Mouse (Mus musculus) CH12.LX (cell line): ENCODE measurements around the gene Slc2a13. TPM values are rescaled to one million over a fixed set of nuclear protein-coding genes. Genes with fewer than 3 reads are reported as not detected.

Source experiments
- DNase-seq: peaks from one replicate; pipeline ENCODE4 v3.0.0-alpha.2; 2013; ENCODE audit errors: extremely low read depth
- H3K27ac ChIP-seq: 2 replicates; pipeline ENCODE4 v1.5.1; 2012; ENCODE audit warnings: low read depth, mild to moderate bottlenecking, control low read depth, moderate library complexity; ENCODE audit not compliant: insufficient read depth
- H3K27me3 ChIP-seq: replicated peaks from 2 replicates; pipeline ENCODE3; 2012; ENCODE audit warnings: inconsistent platforms
- H3K36me3 ChIP-seq, 2 experiments: replicated peaks in 1 of 2; 2 replicates each; pipeline versions ENCODE3 to v1.6.1; 2012; ENCODE audit warnings: inconsistent platforms in 1 of 2, low read length in 1 of 2, mild to moderate bottlenecking in 1 of 2, mixed read lengths in 1 of 2, moderate library complexity in 1 of 2; ENCODE audit not compliant: control insufficient read depth in 1 of 2, insufficient read depth in 1 of 2
- H3K4me1 ChIP-seq, 2 experiments: 2 replicates each; pipeline ENCODE4 v1.6.1; 2012; ENCODE audit warnings: inconsistent platforms in 1 of 2, moderate library complexity in 1 of 2; ENCODE audit not compliant: insufficient read depth in 2 of 2, control insufficient read depth in 1 of 2
- H3K4me2 ChIP-seq: 2 replicates; pipeline ENCODE4 v1.6.1; 2012; ENCODE audit warnings: low read depth, mild to moderate bottlenecking, control low read depth; ENCODE audit not compliant: poor library complexity, insufficient read depth, severe bottlenecking
- H3K4me3 ChIP-seq, 3 experiments: fragments of 150-350 bp in 1 of 3; sonication (generic) in 1 of 3; replicated peaks in 1 of 3; 2 replicates each; pipeline versions ENCODE3 to v1.5.1; 2011 to 2012; ENCODE audit warnings: low read depth in 2 of 3, low read length in 2 of 3, mild to moderate bottlenecking in 2 of 3, moderate library complexity in 2 of 3, control low read depth in 1 of 3, improper control_type of control experiment in 1 of 3, inconsistent platforms in 1 of 3, mixed read lengths in 1 of 3; ENCODE audit not compliant: poor library complexity in 1 of 3
- H3K79me2 ChIP-seq: replicated peaks from 2 replicates; pipeline ENCODE4 v1.6.1; 2012; ENCODE audit warnings: mild to moderate bottlenecking, moderate library complexity; ENCODE audit not compliant: control insufficient read depth, poor library complexity, insufficient read depth, severe bottlenecking; ENCODE audit errors: extremely low read depth
- H3K9ac ChIP-seq: 2 replicates; pipeline ENCODE4 v1.6.1; 2012; ENCODE audit warnings: low read depth, mild to moderate bottlenecking, control low read depth, moderate library complexity; ENCODE audit not compliant: insufficient read depth
- H3K9me3 ChIP-seq: replicated peaks from 2 replicates; pipeline ENCODE3; 2012; ENCODE audit warnings: low read length, inconsistent platforms, mixed read lengths
- CHD2 ChIP-seq: IDR thresholded peaks from 2 replicates; pipeline ENCODE4 v1.6.1; 2011; ENCODE audit warnings: low read length, improper control_type of control experiment
- EP300 ChIP-seq: IDR thresholded peaks from 2 replicates; pipeline ENCODE4 v1.6.1; 2011; ENCODE audit warnings: low read length, improper control_type of control experiment
- HCFC1 ChIP-seq: IDR thresholded peaks from 2 replicates; pipeline ENCODE4 v1.6.1; 2012; ENCODE audit warnings: low read depth, mild to moderate bottlenecking, inconsistent platforms, low read length, improper control_type of control experiment
- JUN ChIP-seq: IDR thresholded peaks from 2 replicates; pipeline ENCODE4 v1.6.1; 2011; ENCODE audit warnings: low read depth, mild to moderate bottlenecking, low read length, improper control_type of control experiment, moderate library complexity; ENCODE audit not compliant: insufficient read depth
- JUND ChIP-seq: conservative IDR thresholded peaks from 2 replicates; pipeline ENCODE4 v1.6.1; 2011; ENCODE audit warnings: low read depth, low read length, improper control_type of control experiment
- MAX ChIP-seq: IDR thresholded peaks from 2 replicates; pipeline ENCODE4 v1.6.1; 2011; ENCODE audit warnings: low read length, improper control_type of control experiment
- MYC ChIP-seq: IDR thresholded peaks from 2 replicates; pipeline ENCODE4 v1.6.1; 2011; ENCODE audit warnings: low read depth, mild to moderate bottlenecking, improper control_type of control experiment, low read length
- NELFE ChIP-seq: IDR thresholded peaks from 2 replicates; pipeline ENCODE4 v1.6.1; 2011; ENCODE audit warnings: low read depth, low read length, improper control_type of control experiment
- PAX5 ChIP-seq: IDR thresholded peaks from 2 replicates; pipeline ENCODE4 v1.6.1; 2012; ENCODE audit warnings: low read length, inconsistent platforms, mixed read lengths
- RCOR1 ChIP-seq: conservative IDR thresholded peaks from 2 replicates; pipeline ENCODE4 v1.6.1; 2012; ENCODE audit warnings: low read depth, mild to moderate bottlenecking, inconsistent platforms, low read length, improper control_type of control experiment
- SIN3A ChIP-seq: IDR thresholded peaks from 2 replicates; pipeline ENCODE4 v1.6.1; 2012; ENCODE audit warnings: low read length, improper control_type of control experiment, inconsistent platforms
- SMC3 ChIP-seq: IDR thresholded peaks from 2 replicates; pipeline ENCODE4 v1.6.1; 2011; ENCODE audit warnings: low read depth, low read length, improper control_type of control experiment
- TCF12 ChIP-seq: IDR thresholded peaks from 2 replicates; pipeline ENCODE4 v1.6.1; 2014; ENCODE audit warnings: low read depth, mild to moderate bottlenecking, inconsistent platforms, low read length, improper control_type of control experiment
- UBTF ChIP-seq: IDR thresholded peaks from 2 replicates; pipeline ENCODE4 v1.6.1; 2012; ENCODE audit warnings: low read depth, mild to moderate bottlenecking, inconsistent platforms, low read length, improper control_type of control experiment, moderate library complexity
- ZKSCAN1 ChIP-seq: IDR thresholded peaks from 2 replicates; pipeline ENCODE4 v1.6.1; 2012; ENCODE audit warnings: low read depth, inconsistent platforms, low read length, improper control_type of control experiment, borderline replicate concordance
- ZMIZ1 ChIP-seq: IDR thresholded peaks from 2 replicates; pipeline ENCODE4 v1.6.1; 2012; ENCODE audit warnings: low read depth, mild to moderate bottlenecking, inconsistent platforms, low read length, improper control_type of control experiment
- ZNF384 ChIP-seq: IDR thresholded peaks from 2 replicates; pipeline ENCODE4 v1.6.1; 2012; ENCODE audit warnings: low read depth, low read length, improper control_type of control experiment, inconsistent platforms
- dilution Hi-C: fragments of 300-500 bp; cut with MboI; formaldehyde crosslinking; loops from 2 replicates; pipeline ENCODE4 v1.14.3; 2020; ENCODE audit warnings: low sequenced_read_pairs; ENCODE audit not compliant: extremely low pct_unique_long_range_greater_than_20kb, extremely low pct_ligation_motif_present
- in situ Hi-C: fragments of 300-500 bp; cut with MboI; formaldehyde crosslinking; loops from 3 replicates; pipeline ENCODE4 v1.14.3; 2019; ENCODE audit warnings: low sequenced_read_pairs, low pct_ligation_motif_present, low pct_unique_long_range_greater_than_20kb, mixed read lengths
- polyA plus RNA-seq: library from polyadenylated mRNA; unstranded; fragments of >175 nt; gene quantifications from 2 replicates; pipeline ENCODE4 v1.2.1, GENCODE M21; 2012; ENCODE audit warnings: low read depth; ENCODE audit not compliant: insufficient read length
- total RNA-seq, 2 experiments: library from RNA; depleted of rRNA; stranded (reverse); fragments of 300-350 nt in 1 of 2; fragments of >200 nt in 1 of 2; gene quantifications; 2 replicates each; pipeline ENCODE4 v1.2.3; 2012 to 2014

The Slc2a13 gene
- total and polyA plus RNA-seq, 3 experiments, result not detected

GRCm38 (mm10) chr15:91251544-91252408, 321.3 kb downstream of the Slc2a13 start:
- dilution Hi-C loops (no loop called here), in situ Hi-C loops (no loop called here)
- no peaks in the 10 kb centered on the region for H3K4me1 ChIP-seq
- H3K79me2 ChIP-seq, result no peaks in the 10 kb centered on the region
- no peaks in the 10 kb centered on the region for H3K27me3 ChIP-seq
- H3K27ac ChIP-seq, result no peak overlapping the region
- H3K36me3 ChIP-seq, result no peaks in the 10 kb centered on the region
- no peak overlapping the region for H3K4me3 ChIP-seq
- no peak overlapping the region for H3K4me2 ChIP-seq
- H3K9me3 ChIP-seq, result peaks cover 64% of the 10 kb centered on the region
- no peak for TF ChIP-seq JUND
- no peak for TF ChIP-seq RCOR1
- no peak for TF ChIP-seq SMC3
- TF ChIP-seq NELFE, result no peak
- no peak for TF ChIP-seq CHD2
- no peak for TF ChIP-seq EP300
- no peak for TF ChIP-seq JUN
- no peak for TF ChIP-seq PAX5
- no peak for TF ChIP-seq MAX
- no peak for TF ChIP-seq SIN3A
- TF ChIP-seq HCFC1, result no peak
- no peak for TF ChIP-seq ZNF384
- no peak for TF ChIP-seq ZKSCAN1
- no peak for TF ChIP-seq TCF12
- no peak for TF ChIP-seq MYC
- no peak for TF ChIP-seq ZMIZ1
- TF ChIP-seq, all 38 proteins: peak for 0
- no peak for DNase-seq
- no peak overlapping the region for H3K9ac ChIP-seq

GRCm38 (mm10) chr15:91250815-91251214, 322.2 kb downstream of the Slc2a13 start:
- in situ Hi-C loops, result no loop called here

More at GRCm38 (mm10) chr15:91250815-91251214, 322.2 kb downstream of the Slc2a13 start:
- Histone ChIP-seq H3K9me3 (peaks cover 58% of the 10 kb centered on the region), H3K9ac (no peak overlapping the region), H3K4me2 (no peak overlapping the region), H3K36me3 (no peaks in the 10 kb centered on the region), H3K79me2 (no peaks in the 10 kb centered on the region), H3K4me1 (no peaks in the 10 kb centered on the region), H3K27me3 (no peaks in the 10 kb centered on the region), H3K27ac (no peak overlapping the region), H3K4me3 (no peak overlapping the region)
- dilution Hi-C loops, result no loop called here
- no peak for TF ChIP-seq UBTF
- no peak for DNase-seq
